Mouse (Mus musculus) liver, embryonic 14.5 days (tissue): Measurements from ENCODE around the gene Col26a1. TPM values are rescaled to one million over a fixed set of nuclear protein-coding genes. Genes with fewer than 3 reads are reported as not detected.

Source experiments
- ATAC-seq: fragments of 200-750 bp; cut with Nextera tagmentation; 2 replicates; pipeline ENCODE4 v1.8.0; 2017; ENCODE audit warnings: moderate number of reproducible peaks, mild to moderate bottlenecking, moderate library complexity; ENCODE audit not compliant: insufficient read depth
- DNase-seq, 3 experiments: peaks; one replicate each; pipeline ENCODE4 v3.0.0-alpha.2; 2012 to 2013; ENCODE audit warnings: low read depth in 3 of 3, low spot score in 3 of 3
- H3K27ac ChIP-seq: fragments of 300-500 bp; sonication (generic); 2 replicates; pipeline ENCODE4 v1.5.1; 2014; ENCODE audit warnings: moderate library complexity, mild to moderate bottlenecking, control low read depth, inconsistent platforms
- H3K27me3 ChIP-seq: fragments of 300-500 bp; sonication (generic); 2 replicates; pipeline ENCODE4 v1.6.1; 2014; ENCODE audit warnings: mild to moderate bottlenecking, low read length, moderate library complexity; ENCODE audit not compliant: control insufficient read depth, insufficient read depth
- H3K36me3 ChIP-seq: fragments of 300-500 bp; sonication (generic); replicated peaks from 2 replicates; pipeline ENCODE4 v1.6.1; 2014; ENCODE audit warnings: low read depth; ENCODE audit not compliant: control insufficient read depth, insufficient read depth
- H3K4me1 ChIP-seq, 2 experiments: fragments of 200-500 bp in 1 of 2; fragments of 300-500 bp in 1 of 2; sonication (generic) in 1 of 2; replicated peaks; 2 replicates each; pipeline ENCODE4 v1.6.1; 2012 to 2014; ENCODE audit warnings: antibody characterized with exemption in 1 of 2, inconsistent platforms in 1 of 2, low read length in 1 of 2; ENCODE audit not compliant: control insufficient read depth in 2 of 2, insufficient read depth in 2 of 2
- H3K4me2 ChIP-seq: fragments of 300-500 bp; sonication (generic); 2 replicates; pipeline ENCODE4 v1.6.1; 2014; ENCODE audit warnings: low read depth, mild to moderate bottlenecking, control low read depth, moderate library complexity
- H3K4me3 ChIP-seq, 2 experiments: fragments of 200-500 bp in 1 of 2; fragments of 300-500 bp in 1 of 2; sonication (generic) in 1 of 2; 2 replicates each; pipeline ENCODE4 v1.5.1; 2012 to 2014; ENCODE audit warnings: low read depth in 2 of 2, low read length in 2 of 2, mild to moderate bottlenecking in 2 of 2, control low read depth in 1 of 2, inconsistent platforms in 1 of 2, moderate library complexity in 1 of 2; ENCODE audit not compliant: insufficient read depth in 1 of 2
- H3K9ac ChIP-seq: fragments of 300-500 bp; sonication (generic); replicated peaks from 2 replicates; pipeline ENCODE4 v1.6.1; 2014; ENCODE audit warnings: mild to moderate bottlenecking, control low read depth, moderate library complexity
- H3K9me3 ChIP-seq: fragments of 300-500 bp; sonication (generic); 2 replicates; pipeline ENCODE4 v1.6.1; 2016; ENCODE audit warnings: low read length, mixed read lengths; ENCODE audit not compliant: control insufficient read depth
- CTCF ChIP-seq: IDR thresholded peaks from 2 replicates; pipeline ENCODE4 v1.5.1; 2016; ENCODE audit warnings: antibody characterized with exemption, low read depth, control low read depth
- EP300 ChIP-seq: IDR thresholded peaks from 2 replicates; pipeline ENCODE4 v1.6.1; 2016; ENCODE audit warnings: antibody characterized with exemption, low read depth
- WGBS: fragments of 180-500 bp; shearing (Covaris S2); extraction: QIAGEN DNeasy Blood & Tissue Kit; methylation state at CpG from one replicate; pipeline ENCODE4 v1.1.7; 2014; ENCODE audit not compliant: insufficient replicate concordance; 5-methylcytosine and 5-hydroxymethylcytosine counted together
- polyA plus RNA-seq, 2 experiments: library from polyadenylated mRNA; depleted of rRNA in 1 of 2; stranded (reverse) in 1 of 2; unstranded in 1 of 2; fragments of >200 nt; fragmentation: Nextera tagmentation in 1 of 2; extraction: Ambion mirVana in 1 of 2; gene quantifications; 2 replicates each; pipeline versions ENCODE4 v1.2.1 to v1.2.3; 2012 to 2014

The Col26a1 gene
- polyA plus RNA-seq, 2 experiments = 0.06 to 0.18 TPM

- Histone ChIP-seq H3K4me1 (no peaks in the 10 kb centered on the region), H3K4me3 (no peak overlapping the region), H3K9me3 (no peaks in the 10 kb centered on the region), H3K9ac (no peak overlapping the region), H3K27ac (no peak overlapping the region), H3K27me3 (no peaks in the 10 kb centered on the region), H3K36me3 (no peaks in the 10 kb centered on the region), H3K4me2 (no peak overlapping the region)
- no peak for TF ChIP-seq EP300
- TF ChIP-seq CTCF = no peak
- WGBS = 55% methylated on average over 9 of the region's 9 CpGs
- DNase-seq (no peak), ATAC-seq (no peak)
Observed at GRCm38 (mm10) chr5:136697618-136698017, 185.4 kb downstream of the Col26a1 start.

GRCm38 (mm10) chr5:136696516-136696915, 186.5 kb downstream of the Col26a1 start:
- ATAC-seq (no peak), DNase-seq (no peak)

DNA sequence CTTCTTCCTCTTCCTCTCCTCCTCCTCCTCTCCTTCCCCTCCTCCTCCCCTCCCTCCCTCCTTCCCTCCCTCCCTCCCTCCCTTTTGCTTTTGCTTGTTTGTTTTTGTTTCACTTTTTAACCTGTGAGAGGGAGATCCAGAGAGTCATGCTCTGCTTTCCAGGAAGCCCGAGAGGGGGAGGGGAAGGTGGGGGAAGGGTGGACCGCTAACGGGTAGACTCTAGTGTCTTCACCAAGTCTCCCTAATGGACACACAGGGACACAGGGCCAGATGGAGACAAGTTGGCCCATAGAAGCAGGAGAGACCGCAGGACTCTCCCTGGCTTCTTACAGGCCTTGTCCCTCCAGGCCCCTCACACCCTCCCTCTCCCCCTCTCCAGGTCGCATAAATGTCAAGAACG, 188.0 kb downstream of the Col26a1 start:
- no peak overlapping the region for H3K4me2 ChIP-seq
- no peaks in the 10 kb centered on the region for H3K9me3 ChIP-seq
- DNase-seq (no peak), ATAC-seq (no peak)
- H3K4me3 ChIP-seq = no peak overlapping the region
- no peak overlapping the region for H3K9ac ChIP-seq
- H3K27me3 ChIP-seq = no peaks in the 10 kb centered on the region
- no peaks in the 10 kb centered on the region for H3K4me1 ChIP-seq
- TF ChIP-seq EP300 (no peak), CTCF (no peak)
- 40% methylated on average over 6 of the region's 6 CpGs for WGBS
- no peak overlapping the region for H3K27ac ChIP-seq
- H3K36me3 ChIP-seq = no peaks in the 10 kb centered on the region

More at GRCm38 (mm10) chr5:136696516-136696915, 186.5 kb downstream of the Col26a1 start:
- Histone ChIP-seq H3K27me3 (no peaks in the 10 kb centered on the region), H3K9ac (no peak overlapping the region), H3K9me3 (no peaks in the 10 kb centered on the region), H3K27ac (no peak overlapping the region), H3K36me3 (no peaks in the 10 kb centered on the region), H3K4me2 (no peak overlapping the region), H3K4me3 (no peak overlapping the region), H3K4me1 (no peaks in the 10 kb centered on the region)
- TF ChIP-seq CTCF = no peak
- TF ChIP-seq EP300 = no peak
- 74% methylated on average over 5 of the region's 5 CpGs for WGBS

DNA sequence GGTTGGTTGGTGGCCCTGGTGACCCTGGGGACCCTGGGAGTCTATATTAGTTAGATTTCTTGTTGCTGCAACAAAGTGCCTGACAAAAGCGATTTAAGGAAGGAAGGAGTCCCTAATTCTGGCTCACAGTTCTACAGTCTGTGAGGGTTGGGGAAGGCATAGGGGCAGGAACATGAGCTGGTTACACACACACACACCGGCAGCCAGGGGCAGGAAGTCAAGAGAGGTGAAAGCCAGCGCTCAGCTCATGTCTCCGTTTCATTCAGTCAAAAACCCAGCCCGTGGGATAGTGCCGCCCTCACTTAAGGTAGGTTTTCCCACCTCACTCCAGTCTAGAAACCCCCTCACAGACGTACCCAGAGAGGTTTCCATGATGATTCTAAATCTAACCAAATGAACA, 189.6 kb downstream of the Col26a1 start:
- WGBS = 30% methylated on average over 7 of the region's 7 CpGs
- no peaks in the 10 kb centered on the region for H3K27me3 ChIP-seq
- no peak for TF ChIP-seq EP300
- no peak for TF ChIP-seq CTCF
- H3K4me3 ChIP-seq = no peak overlapping the region
- no peak overlapping the region for H3K27ac ChIP-seq
- H3K36me3 ChIP-seq = no peaks in the 10 kb centered on the region
- DNase-seq = no peak
- no peaks in the 10 kb centered on the region for H3K4me1 ChIP-seq
- H3K4me2 ChIP-seq = no peak overlapping the region
- no peaks in the 10 kb centered on the region for H3K9me3 ChIP-seq
- no peak overlapping the region for H3K9ac ChIP-seq
- ATAC-seq = no peak

- H3K4me2 ChIP-seq = no peak within 1 kb of the TSS
- H3K9me3 ChIP-seq = no peaks in the 10 kb centered on the region
- no peak within 1 kb of the TSS for H3K9ac ChIP-seq
- H3K4me1 ChIP-seq = no peaks in the 10 kb centered on the region
- H3K27ac ChIP-seq = no peak within 1 kb of the TSS
- no peak for TF ChIP-seq CTCF
- TF ChIP-seq EP300 = no peak
- H3K36me3 ChIP-seq = no peaks in the 10 kb centered on the region
- DNase-seq (no peak), ATAC-seq (no peak)
- WGBS = 53% methylated on average over 4 of the region's 4 CpGs
- no peak within 1 kb of the TSS for H3K4me3 ChIP-seq
- H3K27me3 ChIP-seq = no peaks in the 10 kb centered on the region
Observed at GRCm38 (mm10) chr5:136692784-136693183, 190.2 kb downstream of the Col26a1 start, which contains the start of gene Myl10. Myl10 (plus strand) TSS chr5:136693146.

Other genes starting within 250 kb of the Col26a1 start
- gene Myl10, start 190.1 kb downstream of the Col26a1 start, polyA plus RNA-seq (2012; rRNA removed) = not detected in 2 replicates
- not detected in 2 replicates for gene Myl10, start 190.1 kb downstream of the Col26a1 start, polyA plus RNA-seq (2014; fragmentation: Nextera tagmentation; extraction: Ambion mirVana)
- 1.6 and 2.5 TPM in 2 replicates for gene Ift22, start 24.9 kb upstream of the Col26a1 start, polyA plus RNA-seq (2012; rRNA removed)
- 9.9 and 10.5 TPM in 2 replicates for gene Ift22, start 24.9 kb upstream of the Col26a1 start, polyA plus RNA-seq (2014; fragmentation: Nextera tagmentation; extraction: Ambion mirVana)
- 115 and 154 TPM in 2 replicates for gene Fis1, start 70.1 kb upstream of the Col26a1 start, polyA plus RNA-seq (2012; rRNA removed)
- 239 and 242 TPM in 2 replicates for gene Fis1, start 70.1 kb upstream of the Col26a1 start, polyA plus RNA-seq (2014; fragmentation: Nextera tagmentation; extraction: Ambion mirVana)
- 2.8 and 3.5 TPM in 2 replicates for gene Cldn15, start 83.4 kb upstream of the Col26a1 start, polyA plus RNA-seq (2012; rRNA removed)
- gene Cldn15, start 83.4 kb upstream of the Col26a1 start, polyA plus RNA-seq (2014; fragmentation: Nextera tagmentation; extraction: Ambion mirVana) = 4.2 TPM in 2 replicates
- gene Plod3, start 103.8 kb upstream of the Col26a1 start, polyA plus RNA-seq (2012; rRNA removed) = 13.8 and 13.9 TPM in 2 replicates
- gene Plod3, start 103.8 kb upstream of the Col26a1 start, polyA plus RNA-seq (2014; fragmentation: Nextera tagmentation; extraction: Ambion mirVana) = 7.2 and 7.5 TPM in 2 replicates
- 25.4 and 29.3 TPM in 2 replicates for gene Znhit1, start 104.8 kb upstream of the Col26a1 start, polyA plus RNA-seq (2012; rRNA removed)
- gene Znhit1, start 104.8 kb upstream of the Col26a1 start, polyA plus RNA-seq (2014; fragmentation: Nextera tagmentation; extraction: Ambion mirVana) = 46.2 and 51.2 TPM in 2 replicates
- 0.04 TPM in 2 replicates for gene Vgf, start 143.2 kb upstream of the Col26a1 start, polyA plus RNA-seq (2012; rRNA removed)
- gene Vgf, start 143.2 kb upstream of the Col26a1 start, polyA plus RNA-seq (2014; fragmentation: Nextera tagmentation; extraction: Ambion mirVana) = not detected in 2 replicates
- gene Ap1s1, start 162.9 kb upstream of the Col26a1 start, polyA plus RNA-seq (2012; rRNA removed) = 45.8 and 58.6 TPM in 2 replicates
- gene Ap1s1, start 162.9 kb upstream of the Col26a1 start, polyA plus RNA-seq (2014; fragmentation: Nextera tagmentation; extraction: Ambion mirVana) = 73.9 and 79.4 TPM in 2 replicates
- gene Serpine1, start 189.1 kb upstream of the Col26a1 start, polyA plus RNA-seq (2012; rRNA removed) = 0.14 and 0.23 TPM in 2 replicates
- not detected in 2 replicates for gene Serpine1, start 189.1 kb upstream of the Col26a1 start, polyA plus RNA-seq (2014; fragmentation: Nextera tagmentation; extraction: Ambion mirVana)
- gene Trim56, start 233.0 kb upstream of the Col26a1 start, polyA plus RNA-seq (2012; rRNA removed) = 3.7 and 5.4 TPM in 2 replicates
- gene Trim56, start 233.0 kb upstream of the Col26a1 start, polyA plus RNA-seq (2014; fragmentation: Nextera tagmentation; extraction: Ambion mirVana) = 7.8 and 8.4 TPM in 2 replicates